Mouse (Mus musculus): Measurements from ENCODE around the gene Stat1. TPM values are rescaled to one million over a fixed set of nuclear protein-coding genes. Genes with fewer than 3 reads are reported as not detected.

Gene Stat1
- 48.7 and 93.5 TPM in 2 replicates for polyA plus RNA-seq (2012; rRNA removed)

GRCm38 (mm10) chr1:52118860-52119591, at the start of gene Stat1:
Stat1 (plus strand) TSS chr1:52119440.
- DNase-seq (ENCODE audit: low spot score): peak; percentile 70

DNA sequence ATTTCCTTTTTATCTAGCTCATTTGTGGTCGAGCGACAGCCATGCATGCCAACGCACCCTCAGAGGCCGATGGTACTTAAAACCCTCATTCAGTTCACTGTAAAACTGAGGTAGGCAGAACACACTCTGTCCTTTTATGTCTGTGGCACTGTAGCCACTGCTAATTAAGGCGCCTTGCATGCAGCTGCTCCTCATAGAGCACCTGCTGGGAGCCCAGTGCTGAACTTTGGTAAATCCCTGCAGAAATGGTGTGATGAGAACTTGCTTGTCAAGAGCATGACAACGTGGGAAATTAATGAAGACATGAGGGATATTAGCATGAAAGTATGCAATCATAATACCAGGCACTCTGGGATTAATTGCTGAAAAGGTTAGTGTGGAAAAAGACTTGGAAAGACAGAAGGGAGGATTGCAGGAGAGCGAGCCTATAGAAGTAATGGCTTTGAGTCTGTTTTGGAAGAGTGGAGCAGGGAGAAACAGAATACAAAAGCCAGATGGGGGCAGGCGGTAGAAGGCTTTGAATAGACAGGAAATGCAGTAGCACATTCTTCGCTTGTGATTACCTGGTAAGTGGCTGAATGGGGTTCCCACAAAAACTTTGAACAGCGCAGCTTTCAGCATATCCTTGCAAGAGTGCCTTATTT, 39.4 kb upstream of the Stat1 start:
- DNase-seq (ENCODE audit: low spot score): no peak

DNA sequence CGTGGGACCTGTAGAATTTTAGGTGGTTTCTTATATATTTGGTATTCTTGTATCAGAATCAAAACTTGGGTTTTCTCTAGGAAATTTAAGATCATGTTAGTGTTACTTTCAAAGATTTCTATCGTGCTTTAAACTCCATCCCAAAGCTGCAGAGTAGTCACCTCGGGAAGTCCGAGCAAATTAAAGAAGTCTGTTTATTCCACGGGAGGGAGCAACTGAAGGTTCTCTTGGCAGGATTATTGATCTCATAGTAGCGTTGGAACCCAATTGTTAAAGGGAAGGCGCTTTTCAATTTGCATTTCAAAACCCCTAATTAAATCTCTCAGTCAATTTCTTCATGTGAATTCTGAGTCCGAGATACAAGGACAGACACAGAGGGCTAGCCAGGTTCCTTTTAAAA, 38.9 kb upstream of the Stat1 start:
- DNase-seq (ENCODE audit: low spot score): no peak

- DNase-seq (ENCODE audit: low spot score): no peak
Measured at GRCm38 (mm10) chr1:52086236-52086635, 33.0 kb upstream of the Stat1 start.

DNA sequence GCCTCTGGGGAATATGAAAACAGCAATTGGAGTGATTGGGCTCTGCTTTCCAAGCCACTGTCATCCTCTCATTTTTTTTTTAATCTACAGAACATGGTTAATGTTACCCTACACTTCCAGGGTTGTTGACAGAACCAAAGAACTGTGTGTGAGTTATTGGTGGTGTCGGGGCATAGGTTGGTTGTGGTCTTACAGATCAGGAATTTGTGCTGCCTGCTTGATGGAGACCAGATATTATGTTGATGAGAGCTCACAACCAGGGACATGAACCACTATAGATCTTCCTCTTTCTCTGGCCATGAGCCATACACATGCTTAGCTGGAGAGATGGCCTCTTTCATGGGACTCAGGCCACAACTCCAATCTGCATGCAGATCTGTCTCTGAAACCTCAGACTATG, 32.1 kb upstream of the Stat1 start:
- DNase-seq (ENCODE audit: low spot score): no peak

- DNase-seq (ENCODE audit: low spot score): no peak
Measured at GRCm38 (mm10) chr1:52088634-52089033, 30.6 kb upstream of the Stat1 start.

DNA sequence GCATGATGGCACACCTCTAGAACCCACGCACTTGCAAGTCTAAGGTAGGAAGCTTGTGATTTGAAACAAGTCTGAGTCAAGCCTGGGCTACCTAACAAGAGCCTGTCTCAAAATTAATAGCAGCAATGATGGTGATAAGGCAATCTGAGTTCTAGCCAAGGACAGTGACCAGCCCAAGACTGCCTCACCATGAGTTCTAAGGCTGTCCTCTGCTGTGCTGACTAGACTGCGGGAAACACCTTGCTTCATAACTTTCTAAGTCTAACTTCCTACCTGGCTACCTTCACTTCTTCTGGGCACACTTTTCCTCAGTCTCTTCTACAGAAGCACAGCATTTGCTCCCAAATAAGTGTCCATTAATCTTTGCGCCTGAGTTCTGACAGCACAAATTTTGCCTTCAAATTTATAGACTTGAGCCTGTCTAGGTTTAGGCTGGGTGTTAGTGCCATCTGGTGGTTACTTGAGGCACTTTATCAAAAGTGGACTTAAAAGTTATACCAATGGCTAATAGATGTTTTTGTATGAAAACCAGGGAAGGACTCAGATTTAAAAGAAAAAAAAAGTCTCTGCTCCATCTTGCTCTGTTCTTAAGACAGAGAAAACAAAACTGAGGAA, 20.5 kb upstream of the Stat1 start:
- no peak for DNase-seq (ENCODE audit: low spot score)

- no peak for DNase-seq (ENCODE audit: low spot score)
Measured at GRCm38 (mm10) chr1:52100496-52100895, 18.7 kb upstream of the Stat1 start.

GRCm38 (mm10) chr1:52102795-52103194, 16.4 kb upstream of the Stat1 start:
- no peak for DNase-seq (ENCODE audit: low spot score)

GRCm38 (mm10) chr1:52107206-52107605, 12.0 kb upstream of the Stat1 start:
- DNase-seq (ENCODE audit: low spot score): no peak

DNA sequence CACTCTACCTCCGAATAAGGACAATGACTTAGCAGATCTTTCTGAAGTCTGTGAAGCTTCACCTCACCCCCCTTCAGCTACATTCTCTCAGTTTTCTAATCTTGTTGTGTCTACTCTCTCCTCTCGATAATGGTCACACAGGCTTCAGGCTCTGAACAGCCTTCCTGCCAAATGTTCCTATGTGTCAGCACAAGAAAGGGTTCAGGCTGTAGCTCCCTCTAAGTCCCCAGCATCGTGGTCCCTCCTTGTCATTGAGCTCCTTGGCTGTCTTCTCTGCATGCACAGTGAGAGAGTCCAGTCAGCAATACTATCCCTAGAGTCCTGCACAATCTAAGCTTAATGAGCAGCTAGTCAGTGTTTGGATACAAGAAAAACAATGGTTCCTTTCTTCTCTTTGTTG, 8.0 kb upstream of the Stat1 start:
- no peak for DNase-seq (ENCODE audit: low spot score)

DNA sequence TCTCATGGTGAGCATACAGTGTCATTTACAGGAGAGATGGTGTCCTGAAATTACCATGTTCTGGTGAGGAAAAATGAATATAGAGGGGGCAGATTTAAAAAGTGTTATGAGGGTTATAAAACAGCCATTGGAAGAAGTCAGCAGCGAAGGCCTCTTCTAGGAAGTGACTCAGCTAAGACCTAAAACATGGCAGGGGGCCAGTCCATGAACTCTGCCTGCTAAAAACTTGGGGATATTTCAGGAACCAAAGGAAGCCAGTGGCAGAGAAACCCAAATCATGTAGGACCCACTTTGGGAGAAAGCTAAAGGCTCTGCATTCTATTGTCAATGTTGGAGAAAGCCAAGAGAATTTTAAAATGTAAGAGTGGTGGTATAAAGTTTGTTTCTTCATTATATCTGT, 6.9 kb upstream of the Stat1 start:
- no peak for DNase-seq (ENCODE audit: low spot score)

- no peak for DNase-seq (ENCODE audit: low spot score)
Measured at GRCm38 (mm10) chr1:52113067-52113665, 6.1 kb upstream of the Stat1 start.

DNA sequence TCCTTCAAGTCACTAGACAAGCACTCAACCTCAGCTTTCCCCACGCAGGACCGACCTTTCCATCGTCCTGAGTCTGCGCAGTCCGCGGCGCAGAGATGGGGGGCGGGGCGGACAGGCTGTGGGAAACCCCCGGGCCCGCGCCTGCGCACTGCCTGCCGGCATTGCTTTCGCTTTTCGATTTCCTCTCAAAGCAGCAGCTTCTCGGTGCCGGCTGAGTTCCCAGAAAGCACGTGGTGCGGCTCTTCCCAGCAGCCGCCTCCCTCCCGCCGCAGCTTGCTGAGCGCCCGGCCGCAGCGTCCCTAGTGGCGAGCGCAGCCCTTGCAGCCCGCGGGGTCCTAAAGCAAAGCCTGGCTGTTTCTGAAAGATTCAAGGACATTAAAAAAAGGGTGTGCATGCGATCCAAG, 5.6 kb upstream of the Stat1 start:
- DNase-seq (ENCODE audit: low spot score): peak; percentile 97

- no peak for DNase-seq (ENCODE audit: low spot score)
Measured at GRCm38 (mm10) chr1:52116441-52116840, 2.8 kb upstream of the Stat1 start.

GRCm38 (mm10) chr1:52117777-52118176, 1.5 kb upstream of the Stat1 start:
- DNase-seq (ENCODE audit: low spot score): no peak

- no peak for DNase-seq (ENCODE audit: low spot score)
Measured at GRCm38 (mm10) chr1:52119691-52120090, 451 bp downstream of the Stat1 start.

DNA sequence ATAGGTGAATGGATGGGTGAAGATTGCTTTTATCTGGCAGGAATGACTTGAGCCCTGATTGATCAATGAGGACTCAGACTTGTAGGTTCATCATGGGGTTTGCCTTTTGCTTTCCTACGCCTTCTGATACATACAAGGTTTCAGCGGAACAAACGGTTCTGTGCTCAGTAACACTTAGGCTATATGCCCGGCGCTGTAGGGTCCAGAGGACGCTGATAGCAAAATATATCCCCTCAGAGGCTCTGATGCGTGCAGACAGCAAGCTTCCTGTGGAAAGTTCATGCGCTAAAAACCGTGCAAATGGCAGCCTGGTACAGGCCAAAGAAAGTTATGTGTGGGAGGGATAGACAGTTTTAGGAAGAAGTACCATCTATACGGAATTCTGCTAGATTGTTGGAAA, 951 bp downstream of the Stat1 start:
- DNase-seq (ENCODE audit: low spot score): no peak

DNA sequence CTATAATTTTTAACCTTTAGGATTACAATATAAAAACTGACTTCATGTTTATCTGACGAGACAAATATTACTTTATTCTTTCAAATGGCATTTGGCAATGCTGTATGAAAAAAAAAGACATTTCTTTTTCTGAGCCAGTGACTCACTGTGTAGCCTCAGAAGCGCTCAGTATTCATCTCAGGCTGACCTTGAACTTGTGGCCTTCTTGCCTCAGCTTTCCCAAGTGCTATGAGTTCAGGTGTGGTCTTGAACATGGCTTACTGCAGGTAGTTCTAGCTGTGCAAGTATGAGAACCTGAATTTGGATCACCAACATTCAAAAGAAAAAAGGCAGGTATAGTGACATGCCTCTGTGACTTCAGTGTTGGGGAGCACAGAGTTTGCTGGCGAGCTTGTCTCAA, 1.8 kb downstream of the Stat1 start:
- no peak for DNase-seq (ENCODE audit: low spot score)

DNA sequence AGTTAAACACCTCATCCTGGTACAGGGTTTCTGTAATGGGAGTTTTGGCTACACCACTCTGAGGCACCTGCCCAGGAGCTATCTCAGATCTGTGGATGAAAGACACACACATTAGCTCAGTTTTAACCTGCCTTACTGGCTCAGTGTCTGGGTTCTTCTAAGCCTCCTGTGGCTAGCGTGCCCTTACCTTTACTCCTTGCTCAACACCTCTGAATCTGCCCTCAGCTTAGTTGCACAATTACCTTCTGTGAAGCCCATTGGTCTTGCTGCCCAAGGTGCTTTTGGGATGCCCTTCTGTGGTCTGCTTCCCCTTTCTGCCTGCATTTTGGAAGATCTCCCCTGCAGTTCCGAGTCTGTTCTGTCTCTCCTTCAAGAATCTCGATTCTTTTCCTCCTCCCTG, 5.6 kb downstream of the Stat1 start:
- no peak for DNase-seq (ENCODE audit: low spot score)

- no peak for DNase-seq (ENCODE audit: low spot score)
Measured at GRCm38 (mm10) chr1:52127350-52127749, 8.1 kb downstream of the Stat1 start.

DNA sequence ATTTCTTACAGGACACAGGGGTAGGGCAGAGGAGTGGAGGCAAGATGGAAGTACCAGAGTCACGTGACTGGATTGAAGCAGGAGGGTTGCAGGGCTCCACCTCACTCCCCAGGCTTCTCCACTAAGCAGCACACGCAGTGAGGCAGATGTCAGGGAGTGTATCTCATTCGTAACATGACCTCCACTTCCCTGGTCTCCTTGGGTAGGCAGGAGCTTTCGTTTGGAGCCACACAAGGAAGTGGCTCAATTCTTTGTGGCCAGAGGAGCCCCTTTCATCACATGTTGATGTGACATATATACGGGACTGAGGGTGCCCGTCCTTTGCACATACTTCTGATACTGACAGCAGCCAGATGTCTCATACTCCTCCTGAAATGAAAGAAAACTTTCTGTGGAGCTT, 10.6 kb downstream of the Stat1 start:
- DNase-seq (ENCODE audit: low spot score): no peak
